Mouse (Mus musculus): Measurements from ENCODE around the gene Npy1r. TPM values are rescaled to one million over a fixed set of nuclear protein-coding genes. Genes with fewer than 3 reads are reported as not detected.

The Npy1r gene
- 1.2 TPM for polyA plus RNA-seq (2014; fragmentation: Illumina TruSeq; extraction: RNeasy Lipid Tissue Mini Kit (QIAGEN cat#74804); ENCODE audit: low replicate concordance)

DNA sequence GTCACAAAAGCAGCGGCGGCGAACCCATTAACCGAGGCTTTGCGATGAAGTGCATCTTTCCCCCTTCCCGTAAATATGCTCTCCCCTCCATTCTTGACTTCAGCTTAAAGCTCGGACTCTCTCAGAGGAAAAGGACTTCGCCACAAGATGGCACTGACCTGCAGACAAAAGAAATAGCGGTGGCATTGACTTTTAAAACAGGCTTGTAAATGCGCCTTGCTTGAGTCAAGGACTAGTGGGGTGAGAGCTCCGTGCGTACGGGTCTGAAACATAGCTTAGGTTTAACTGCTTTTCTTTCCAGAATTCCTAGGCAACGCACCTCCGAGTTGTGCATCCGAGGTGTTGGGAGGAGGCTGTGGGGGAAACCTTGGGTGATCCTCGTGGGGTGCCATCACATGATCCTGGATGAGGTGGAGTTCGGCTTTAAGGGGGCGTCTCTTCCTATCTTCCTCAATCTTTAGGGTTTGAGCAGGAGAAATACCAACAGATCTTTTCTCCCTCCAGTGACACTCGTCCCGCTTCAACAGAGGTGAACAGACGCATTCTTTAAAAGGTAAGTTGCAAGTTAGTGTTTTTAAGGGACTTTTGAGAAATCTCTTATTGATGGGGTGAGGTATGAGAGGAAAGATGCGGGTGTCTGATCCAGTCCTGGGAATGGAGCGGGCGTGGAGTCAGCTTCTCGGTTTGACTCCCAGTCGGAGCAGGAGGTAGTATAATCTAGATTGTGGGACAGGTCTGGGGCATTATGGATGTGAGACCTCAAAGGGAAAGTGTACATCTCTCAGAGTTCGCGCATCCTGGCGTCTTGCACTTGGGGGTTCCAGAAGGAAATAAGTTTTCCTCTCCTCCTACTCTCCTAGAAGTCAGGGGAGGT is at the start of gene Npy1r:
TSS of gene Npy1r (plus strand) at position 223 of the 874 bp plus-strand sequence.

DNA sequence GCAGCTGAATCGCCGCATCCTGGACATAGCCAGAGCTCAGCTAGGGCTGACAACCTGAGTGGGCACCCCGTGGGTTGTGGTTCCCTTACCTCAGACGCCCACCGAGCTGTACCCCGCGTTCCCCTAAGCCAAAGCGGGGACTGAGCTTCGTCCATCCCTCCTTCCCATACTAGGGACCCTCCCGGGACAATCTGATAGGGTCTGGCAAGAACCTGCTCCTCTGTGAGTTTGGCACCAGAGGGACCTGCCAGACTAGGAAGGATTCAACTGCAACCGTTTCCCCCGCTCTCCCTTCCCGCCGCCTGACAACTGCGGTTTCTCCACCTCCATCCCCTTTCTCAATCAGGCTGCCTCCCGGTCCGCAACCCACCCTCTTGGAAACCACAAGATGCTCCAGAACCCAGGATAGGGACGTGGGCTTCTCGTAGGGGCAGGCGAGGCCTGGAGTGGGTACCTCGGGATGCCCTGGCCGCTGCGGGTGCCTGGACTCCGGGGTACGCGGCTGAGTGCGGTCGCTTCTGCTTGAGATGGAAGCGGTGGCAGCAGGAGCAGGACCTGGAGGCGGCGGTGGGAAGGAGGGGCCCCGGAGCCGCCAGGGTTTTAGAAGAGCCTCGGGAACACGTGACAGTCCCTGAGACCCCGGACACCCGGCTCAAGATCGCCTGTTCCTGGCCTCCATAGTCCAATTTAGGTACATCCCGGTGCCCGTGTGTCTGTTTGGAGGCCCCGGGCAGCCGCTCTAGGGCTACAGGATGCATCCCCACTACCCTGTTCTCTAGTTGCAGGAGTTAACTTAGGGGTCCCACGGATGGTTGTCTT is 9.3 kb upstream of the Npy1r start, which contains the start of gene Npy5r:
TSS of gene Npy5r (minus strand) at position 618 of the 819 bp plus-strand sequence.

Other genes starting within 250 kb of the Npy1r start
- gene Tma16, start 210.7 kb upstream of the Npy1r start, polyA plus RNA-seq (2014; fragmentation: Illumina TruSeq; extraction: RNeasy Lipid Tissue Mini Kit (QIAGEN cat#74804); ENCODE audit: low replicate concordance) = 7.4 TPM
- gene Tktl2, start 185.4 kb upstream of the Npy1r start, polyA plus RNA-seq (2014; fragmentation: Illumina TruSeq; extraction: RNeasy Lipid Tissue Mini Kit (QIAGEN cat#74804); ENCODE audit: low replicate concordance) = not detected
- not detected for gene Npy5r, start 9.1 kb upstream of the Npy1r start, polyA plus RNA-seq (2014; fragmentation: Illumina TruSeq; extraction: RNeasy Lipid Tissue Mini Kit (QIAGEN cat#74804); ENCODE audit: low replicate concordance)
- 14.4 TPM for gene Naf1, start 163.0 kb downstream of the Npy1r start, polyA plus RNA-seq (2014; fragmentation: Illumina TruSeq; extraction: RNeasy Lipid Tissue Mini Kit (QIAGEN cat#74804); ENCODE audit: low replicate concordance)